8 mouse cellular contexts compared by ENCODE assay signal in genomic region chr7:38084778-38085572, GRCm38 (mm10). TPM values are rescaled to one million over a fixed set of nuclear protein-coding genes. Genes with fewer than 3 reads are reported as not detected.
DNase-seq lines count a peak whose midpoint lies in the region; ATAC-seq and TF ChIP-seq lines count a peak whose summit lies in the region.

No protein-coding gene starts in this region.

- H3K4me3 ChIP-seq in ES-Bruce4 (ENCODE audit: low read depth, low read length), result peak overlapping the region; percentile 66
- peak overlapping the region; percentile 42 for H3K4me3 ChIP-seq in forebrain, embryonic 13.5 days
- H3K4me3 ChIP-seq in liver, postnatal 0 days (ENCODE audit: low read depth, low read length), result peak overlapping the region; percentile 53
- peak overlapping the region; percentile 31 for H3K4me3 ChIP-seq in neural tube, embryonic 14.5 days (ENCODE audit: low read depth, low read length)

- peak; percentile 100 for DNase-seq in heart, postnatal 10 days
- peak; percentile 92 for DNase-seq in large intestine, adult 2 months (ENCODE audit: low read depth, low spot score)
- DNase-seq in liver, postnatal 0 days, result peak; percentile 100
- peak; percentile 100 for DNase-seq in testis, postnatal 10 days (ENCODE audit: low spot score)

- TF ChIP-seq EP300 in ES-Bruce4 (IDR thresholded peaks at IDR 0.05; ENCODE audit: insufficient read depth, low read depth, low read length), result no peak
- TF ChIP-seq EP300 in liver, postnatal 0 days (IDR thresholded peaks at IDR 0.05; ENCODE audit: low read depth), result no peak; the same call in 1 of the 2 replicates

- no peaks in the 10 kb centered on the region for H3K9me3 ChIP-seq in ES-Bruce4 (replicated peaks; ENCODE audit: control insufficient read depth, insufficient read depth, low read length, poor library complexity, severe bottlenecking)
- no peaks in the 10 kb centered on the region for H3K9me3 ChIP-seq in forebrain, embryonic 13.5 days (replicated peaks)
- no peaks in the 10 kb centered on the region for H3K9me3 ChIP-seq in liver, postnatal 0 days (ENCODE audit: low read length)
- no peaks in the 10 kb centered on the region for H3K9me3 ChIP-seq in neural tube, embryonic 14.5 days (ENCODE audit: control insufficient read depth, low read length)

- H3K36me3 ChIP-seq in ES-Bruce4 (ENCODE audit: control insufficient read depth, insufficient read depth, low read length, poor library complexity, severe bottlenecking), result no peaks in the 10 kb centered on the region
- no peaks in the 10 kb centered on the region for H3K36me3 ChIP-seq in forebrain, embryonic 13.5 days (ENCODE audit: poor library complexity, severe bottlenecking)
- H3K36me3 ChIP-seq in liver, postnatal 0 days (replicated peaks; ENCODE audit: insufficient read depth, low read length), result no peaks in the 10 kb centered on the region
- no peaks in the 10 kb centered on the region for H3K36me3 ChIP-seq in neural tube, embryonic 14.5 days (ENCODE audit: control insufficient read depth, insufficient read depth, low read length)

- H3K27me3 ChIP-seq in ES-Bruce4 (ENCODE audit: control insufficient read depth, insufficient read depth, low read length, poor library complexity, severe bottlenecking), result no peaks in the 10 kb centered on the region
- peaks cover 24% of the 10 kb centered on the region; the same call in 1 of the 2 replicates for H3K27me3 ChIP-seq in forebrain, embryonic 13.5 days
- no peaks in the 10 kb centered on the region for H3K27me3 ChIP-seq in liver, postnatal 0 days (ENCODE audit: insufficient read depth, low read length)
- H3K27me3 ChIP-seq in neural tube, embryonic 14.5 days (ENCODE audit: control insufficient read depth, insufficient read depth, low read length), result peaks cover 8% of the 10 kb centered on the region; the same call in 1 of the 2 replicates

- ATAC-seq in cerebellum, adult (ENCODE audit: insufficient number of reproducible peaks, low FRiP score, low TSS enrichment), result peak; percentile 86
- ATAC-seq in forebrain, embryonic 13.5 days, result peak; percentile 95
- ATAC-seq in liver, postnatal 0 days, result peak; percentile 99
- peak; percentile 98 for ATAC-seq in neural tube, embryonic 14.5 days (ENCODE audit: low read depth)

- TF ChIP-seq CTCF in ES-Bruce4 (IDR thresholded peaks at IDR 0.05; ENCODE audit: low read depth, low read length), result no peak
- TF ChIP-seq CTCF in liver, postnatal 0 days (IDR thresholded peaks at IDR 0.05; ENCODE audit: low read depth), result no peak; the same call in 1 of the 2 replicates

- H3K4me1 ChIP-seq in ES-Bruce4 (ENCODE audit: control insufficient read depth, insufficient read depth, low read length), result peaks cover 2% of the 10 kb centered on the region
- H3K4me1 ChIP-seq in forebrain, embryonic 13.5 days, result peaks cover 15% of the 10 kb centered on the region
- peaks cover 19% of the 10 kb centered on the region for H3K4me1 ChIP-seq in liver, postnatal 0 days (ENCODE audit: insufficient read depth)
- peaks cover 6% of the 10 kb centered on the region for H3K4me1 ChIP-seq in neural tube, embryonic 14.5 days (ENCODE audit: control insufficient read depth, insufficient read depth, low read length)

- 0 out of 2 replicates have a peak overlapping the region, but pooled peaks have one; percentile 4 for H3K27ac ChIP-seq in ES-Bruce4 (ENCODE audit: insufficient read depth, low read length)
- no peak overlapping the region for H3K27ac ChIP-seq in forebrain, embryonic 13.5 days
- peak overlapping the region; percentile 49; the same call in 1 of the 2 replicates for H3K27ac ChIP-seq in liver, postnatal 0 days (ENCODE audit: low read depth)
- no peak overlapping the region for H3K27ac ChIP-seq in neural tube, embryonic 14.5 days (ENCODE audit: low read depth, low read length)

- WGBS in forebrain, embryonic 13.5 days, result under 1% methylated on average over 65 of the region's 65 CpGs
- WGBS in large intestine, adult 2 months, result under 1% methylated on average over 57 of the region's 65 CpGs
- under 1% methylated on average over 45 of the region's 65 CpGs for WGBS in liver, postnatal 0 days (ENCODE audit: insufficient replicate concordance)
- under 1% methylated on average over 62 of the region's 65 CpGs for WGBS in neural tube, embryonic 14.5 days

- peak overlapping the region; percentile 76 for H3K4me2 ChIP-seq in forebrain, embryonic 13.5 days
- H3K4me2 ChIP-seq in liver, postnatal 0 days (ENCODE audit: low read depth, low read length), result peak overlapping the region; percentile 76
- peak overlapping the region; percentile 60 for H3K4me2 ChIP-seq in neural tube, embryonic 14.5 days (ENCODE audit: low read depth, low read length)

- peak; percentile 34 for TF ChIP-seq POLR2A in ES-Bruce4 (IDR thresholded peaks at IDR 0.05; ENCODE audit: insufficient read depth, low read length)

- H3K9ac ChIP-seq in ES-Bruce4 (ENCODE audit: low read depth, poor library complexity, severe bottlenecking), result peak overlapping the region; percentile 72
- H3K9ac ChIP-seq in forebrain, embryonic 13.5 days, result peak overlapping the region; percentile 58; the same call in 1 of the 2 replicates
- H3K9ac ChIP-seq in liver, postnatal 0 days (replicated peaks), result peak overlapping the region; percentile 58
- H3K9ac ChIP-seq in neural tube, embryonic 14.5 days (replicated peaks; ENCODE audit: low read depth, low read length), result peak overlapping the region; percentile 37; the same call in 1 of the 2 replicates

- intact Hi-C loops in heart, postnatal 10 days (cut with DNase I), result no loop called here

RNA-seq across cellular contexts. Expression of gene Ccne1, which starts 22.4 kb away (rescaled TPM):
- polyA plus RNA-seq in ES-Bruce4 (2011; ENCODE audit: insufficient read depth, insufficient read length, low read depth, missing spikeins), result 94.4 and 105 TPM in 2 replicates
- polyA plus RNA-seq in forebrain, embryonic 13.5 days (2015; fragmentation: Nextera tagmentation; extraction: Ambion mirVana), result 25.9 and 31.9 TPM in 2 replicates
- 1 to 10 TPM; 3.5 to 4.3 TPM for total RNA-seq in heart, postnatal 10 days (2021)
- 8.2 and 9.2 TPM in 2 replicates for polyA plus RNA-seq in large intestine, adult 2 months (2012; rRNA removed)
- polyA plus RNA-seq in liver, postnatal 0 days (2015; fragmentation: Nextera tagmentation; extraction: Ambion mirVana), result 31.1 and 32.4 TPM in 2 replicates
- 16.4 and 16.7 TPM in 2 replicates for polyA plus RNA-seq in neural tube, embryonic 14.5 days (2014; fragmentation: Nextera tagmentation; extraction: Ambion mirVana)

Comparison
In these comparisons a context has a peak if more than half of its experiments do, and no peak if none do; other contexts are left out.
1. H3K27ac ChIP-seq: peak in ES-Bruce4 (single experiment) and liver, postnatal 0 days (single experiment); none in forebrain, embryonic 13.5 days (single experiment) and neural tube, embryonic 14.5 days (single experiment).
2. Peak in every context shown above with its lines, with median percentiles within 50 percentile points of each other: H3K4me3 ChIP-seq, H3K9ac ChIP-seq, ATAC-seq, H3K4me2 ChIP-seq and DNase-seq.